Mouse (Mus musculus) forebrain, embryonic 16.5 days (tissue): ENCODE measurements around the gene Rin1. TPM values are rescaled to one million over a fixed set of nuclear protein-coding genes. Genes with fewer than 3 reads are reported as not detected.

Source experiments
- ATAC-seq: fragments of 200-750 bp; cut with Nextera tagmentation; 2 replicates; pipeline ENCODE4 v1.8.0; 2017; ENCODE audit warnings: mild to moderate bottlenecking, moderate library complexity
- H3K27ac ChIP-seq: fragments of 300-500 bp; sonication (generic); 2 replicates; pipeline ENCODE4 v1.5.1; 2014; ENCODE audit warnings: low read length, control low read depth
- H3K27me3 ChIP-seq: fragments of 300-500 bp; sonication (generic); replicated peaks from 2 replicates; pipeline ENCODE4 v1.6.1; 2014; ENCODE audit warnings: low read length; ENCODE audit not compliant: control insufficient read depth, insufficient read depth
- H3K36me3 ChIP-seq: fragments of 300-500 bp; sonication (generic); 2 replicates; pipeline ENCODE4 v1.6.1; 2014; ENCODE audit not compliant: control insufficient read depth, insufficient read depth
- H3K4me1 ChIP-seq: fragments of 300-500 bp; sonication (generic); replicated peaks from 2 replicates; pipeline ENCODE4 v1.6.1; 2014; ENCODE audit warnings: low read length; ENCODE audit not compliant: control insufficient read depth, insufficient read depth
- H3K4me2 ChIP-seq: fragments of 300-500 bp; sonication (generic); 2 replicates; pipeline ENCODE4 v1.6.1; 2014; ENCODE audit warnings: mild to moderate bottlenecking, low read length, control low read depth
- H3K4me3 ChIP-seq: fragments of 300-500 bp; sonication (generic); replicated peaks from 2 replicates; pipeline ENCODE4 v1.5.1; 2014; ENCODE audit warnings: mild to moderate bottlenecking, low read length, control low read depth
- H3K9ac ChIP-seq: fragments of 300-500 bp; sonication (generic); replicated peaks from 2 replicates; pipeline ENCODE4 v1.6.1; 2014; ENCODE audit warnings: low read depth, low read length, control low read depth
- H3K9me3 ChIP-seq: fragments of 300-500 bp; sonication (generic); 2 replicates; pipeline ENCODE4 v1.6.1; 2016; ENCODE audit warnings: low read length; ENCODE audit not compliant: control insufficient read depth
- WGBS: fragments of 180-500 bp; shearing (Covaris S2); extraction: QIAGEN DNeasy Blood & Tissue Kit; methylation state at CpG from one replicate; pipeline ENCODE4 v1.1.7; 2014; 5-methylcytosine and 5-hydroxymethylcytosine counted together
- polyA plus RNA-seq: library from polyadenylated mRNA; unstranded; fragments of >200 nt; fragmentation: Nextera tagmentation; extraction: Ambion mirVana; gene quantifications from 2 replicates; pipeline ENCODE4 v1.2.1, GENCODE M21; 2015

Gene Rin1
- polyA plus RNA-seq, 1 experiment from 2014 or later: 1.9 TPM

- Histone ChIP-seq H3K27me3 (peaks cover 23% of the 10 kb centered on the region), H3K4me2 (no peak overlapping the region), H3K27ac (no peak overlapping the region), H3K9ac (no peak overlapping the region), H3K36me3 (0 out of 2 replicates have a peak, but pooled peaks cover 3% of the 10 kb centered on the region), H3K4me3 (no peak overlapping the region), H3K9me3 (no peaks in the 10 kb centered on the region), H3K4me1 (peaks cover 4% of the 10 kb centered on the region)
- no peak for ATAC-seq
- WGBS: 33% methylated on average over 25 of the region's 25 CpGs
Observed at GRCm38 (mm10) chr19:5052166-5052822, 2.0 kb downstream of the Rin1 start.

- H3K27me3 ChIP-seq: peaks cover 23% of the 10 kb centered on the region
- H3K36me3 ChIP-seq: no peaks in the 10 kb centered on the region
- no peak for ATAC-seq
- H3K9ac ChIP-seq: no peak overlapping the region
- WGBS: 62% methylated on average over 17 of the region's 17 CpGs
- H3K4me3 ChIP-seq: no peak overlapping the region
- H3K4me1 ChIP-seq: peaks cover 4% of the 10 kb centered on the region
- H3K9me3 ChIP-seq: no peaks in the 10 kb centered on the region
- H3K4me2 ChIP-seq: no peak overlapping the region
- no peak overlapping the region for H3K27ac ChIP-seq
Observed at GRCm38 (mm10) chr19:5052853-5053252, 2.6 kb downstream of the Rin1 start.

- ATAC-seq: no peak
- no peak overlapping the region for H3K4me2 ChIP-seq
- peaks cover 4% of the 10 kb centered on the region for H3K4me1 ChIP-seq
- H3K9me3 ChIP-seq: no peaks in the 10 kb centered on the region
- 16% methylated on average over 9 of the region's 9 CpGs for WGBS
- no peak overlapping the region for H3K9ac ChIP-seq
- no peaks in the 10 kb centered on the region for H3K36me3 ChIP-seq
- peaks cover 23% of the 10 kb centered on the region for H3K27me3 ChIP-seq
- no peak overlapping the region for H3K27ac ChIP-seq
- H3K4me3 ChIP-seq: no peak overlapping the region
Observed at GRCm38 (mm10) chr19:5053909-5054308, 3.6 kb downstream of the Rin1 start.

- H3K27ac ChIP-seq: no peak overlapping the region
- ATAC-seq: peak; percentile 29
- 11% methylated on average over 6 of the region's 6 CpGs for WGBS
Observed at GRCm38 (mm10) chr19:5056251-5056650, 6.0 kb downstream of the Rin1 start.

GRCm38 (mm10) chr19:5057876-5058775, 7.8 kb downstream of the Rin1 start:
- no peak for ATAC-seq
- Histone ChIP-seq H3K27me3 (no peaks in the 10 kb centered on the region), H3K9ac (no peak overlapping the region), H3K4me3 (no peak overlapping the region), H3K4me1 (peaks cover 10% of the 10 kb centered on the region), H3K9me3 (no peaks in the 10 kb centered on the region), H3K36me3 (no peaks in the 10 kb centered on the region), H3K27ac (no peak overlapping the region), H3K4me2 (no peak overlapping the region)
- 27% methylated on average over 16 of the region's 16 CpGs for WGBS

More at GRCm38 (mm10) chr19:5056251-5056650, 6.0 kb downstream of the Rin1 start:
- Histone ChIP-seq H3K9me3 (no peaks in the 10 kb centered on the region), H3K4me3 (no peak overlapping the region), H3K36me3 (no peaks in the 10 kb centered on the region), H3K9ac (no peak overlapping the region), H3K4me2 (no peak overlapping the region), H3K27me3 (peaks cover 14% of the 10 kb centered on the region), H3K4me1 (peaks cover 9% of the 10 kb centered on the region)

GRCm38 (mm10) chr19:5058801-5059771, 8.8 kb downstream of the Rin1 start:
- no peak overlapping the region for H3K4me3 ChIP-seq
- peaks cover 10% of the 10 kb centered on the region for H3K4me1 ChIP-seq
- H3K9me3 ChIP-seq: no peaks in the 10 kb centered on the region
- H3K27me3 ChIP-seq: no peaks in the 10 kb centered on the region
- WGBS: 17% methylated on average over 10 of the region's 10 CpGs
- H3K36me3 ChIP-seq: no peaks in the 10 kb centered on the region
- no peak overlapping the region for H3K4me2 ChIP-seq
- no peak for ATAC-seq
- no peak overlapping the region for H3K27ac ChIP-seq
- peak overlapping the region; percentile 35; the same call in 1 of the 2 replicates for H3K9ac ChIP-seq

- ATAC-seq: peak; percentile 39; the same call in 1 of the 2 replicates
- no peak overlapping the region for H3K4me3 ChIP-seq
- no peaks in the 10 kb centered on the region for H3K9me3 ChIP-seq
- peak overlapping the region; percentile 44 for H3K27ac ChIP-seq
- H3K4me2 ChIP-seq: no peak overlapping the region
- no peaks in the 10 kb centered on the region for H3K36me3 ChIP-seq
- no peak overlapping the region for H3K9ac ChIP-seq
- WGBS: 37% methylated on average over 5 of the region's 5 CpGs
- peaks cover 10% of the 10 kb centered on the region for H3K4me1 ChIP-seq
- no peaks in the 10 kb centered on the region for H3K27me3 ChIP-seq
Observed at GRCm38 (mm10) chr19:5060365-5061330, 10.4 kb downstream of the Rin1 start.

GRCm38 (mm10) chr19:5062041-5062440, 11.8 kb downstream of the Rin1 start:
- ATAC-seq: no peak
- H3K9me3 ChIP-seq: no peaks in the 10 kb centered on the region
- no peak overlapping the region for H3K4me2 ChIP-seq
- no peak overlapping the region for H3K9ac ChIP-seq
- H3K36me3 ChIP-seq: no peaks in the 10 kb centered on the region
- H3K27me3 ChIP-seq: no peaks in the 10 kb centered on the region
- H3K4me3 ChIP-seq: no peak overlapping the region
- H3K4me1 ChIP-seq: peaks cover 10% of the 10 kb centered on the region
- no peak overlapping the region for H3K27ac ChIP-seq
- 87% methylated on average over 5 of the region's 5 CpGs for WGBS
